ENCODE assay signal across 32 mouse cellular contexts in genomic region chr11:88939634-88940033, GRCm38 (mm10). TPM values are rescaled to one million over a fixed set of nuclear protein-coding genes. Genes with fewer than 3 reads are reported as not detected.
DNase-seq lines count a peak whose midpoint lies in the region; ATAC-seq and TF ChIP-seq lines count a peak whose summit lies in the region.
"Had no signal": no experiment of that assay in that cellular context is flagged by ENCODE, and none has a peak within 500 bp of the region (broad histone marks: within the 10 kb centered on the region; RNA-seq: fewer than 3 reads in every experiment).

No protein-coding gene starts in this region.

- no peaks in the 10 kb centered on the region for H3K9me3 ChIP-seq in intestine, embryonic 16.5 days (ENCODE audit: control insufficient read depth, low read length)
- H3K9me3 ChIP-seq: G1E; liver, embryonic 13.5 days had no signal

- peak; percentile 96 for ATAC-seq in frontal cortex, adult (ENCODE audit: low TSS enrichment)
- no peak for ATAC-seq in intestine, embryonic 16.5 days
- ATAC-seq: forebrain, embryonic 14.5 days; inflammation-experienced regulatory T-cells, adult 6 months had no signal

- intact Hi-C loops in left cerebral cortex, postnatal 4 days (cut with DNase I), result no loop called here

- TF ChIP-seq CTCF in embryonic fibroblast, embryonic 13.5 days (IDR thresholded peaks at IDR 0.05; ENCODE audit: borderline replicate concordance, insufficient read depth, low read length), result no peak

- no peak overlapping the region for H3K9ac ChIP-seq in intestine, embryonic 16.5 days (ENCODE audit: low read depth, low read length)
- H3K9ac ChIP-seq: hindbrain, embryonic 14.5 days; liver, embryonic 13.5 days had no signal

- H3K4me2 ChIP-seq in intestine, embryonic 16.5 days (ENCODE audit: low read depth, low read length), result no peak overlapping the region
- H3K4me2 ChIP-seq: hindbrain, embryonic 14.5 days; liver, embryonic 13.5 days; midbrain, embryonic 11.5 days had no signal

- H3K4me1 ChIP-seq in embryonic fibroblast, embryonic 13.5 days (ENCODE audit: control insufficient read depth, insufficient read depth, low read length), result no peaks in the 10 kb centered on the region
- H3K4me1 ChIP-seq in intestine, embryonic 16.5 days (ENCODE audit: control insufficient read depth, insufficient read depth, low read length), result no peaks in the 10 kb centered on the region
- H3K4me1 ChIP-seq: liver, embryonic 13.5 days had no signal

- peak overlapping the region; percentile 47; the same call in 1 of the 2 replicates for H3K27ac ChIP-seq in embryonic fibroblast, embryonic 13.5 days (ENCODE audit: insufficient read depth, low read length)
- no peak overlapping the region for H3K27ac ChIP-seq in intestine, embryonic 16.5 days (ENCODE audit: low read length)
- H3K27ac ChIP-seq: gastrocnemius, adult 2 months; hindbrain, embryonic 14.5 days; liver, embryonic 13.5 days had no signal

- no peak for TF ChIP-seq POLR2A in embryonic fibroblast, embryonic 13.5 days (IDR thresholded peaks at IDR 0.05; ENCODE audit: low read depth, low read length)

- no peaks in the 10 kb centered on the region for H3K27me3 ChIP-seq in intestine, embryonic 16.5 days (replicated peaks; ENCODE audit: control insufficient read depth, insufficient read depth, low read length)
- H3K27me3 ChIP-seq: liver, embryonic 13.5 days had no signal

- no peak for DNase-seq in frontal cortex, postnatal 14 days (ENCODE audit: low spot score in 2 of 2)
- DNase-seq in left cerebral cortex, adult 18-20 months (ENCODE audit: low spot score in 2 of 2), result peak; percentile 43 to 49
- DNase-seq in left cerebral cortex, postnatal 4 days, result no peak
- peak; percentile 40 for DNase-seq in 3T3-L1 (ENCODE audit: low read depth, low spot score)
- no peak for DNase-seq in heart, adult 9 months (ENCODE audit: low spot score in 2 of 2)
- DNase-seq: adrenal gland, postnatal 10 days; cerebellum, adult 2 months; gastrocnemius, adult 2 months; heart, postnatal 4 days; kidney, adult 8-10 months; kidney, postnatal 10 days; liver, embryonic 13.5 days; lung, adult 2 months; lung, postnatal 14 days had no signal

- peaks cover 17% of the 10 kb centered on the region for H3K36me3 ChIP-seq in intestine, embryonic 16.5 days (ENCODE audit: control insufficient read depth, insufficient read depth, low read length)
- H3K36me3 ChIP-seq: G1E had no signal

- WGBS in intestine, embryonic 16.5 days, result 90% methylated on average over 4 of the region's 4 CpGs

- H3K4me3 ChIP-seq in embryonic fibroblast, embryonic 13.5 days (ENCODE audit: insufficient read depth, low read length), result no peak overlapping the region
- H3K4me3 ChIP-seq in intestine, embryonic 16.5 days (ENCODE audit: low read length), result no peak overlapping the region
- H3K4me3 ChIP-seq: gastrocnemius, adult 2 months; liver, embryonic 13.5 days had no signal

RNA-seq across cellular contexts. Expression of gene Scpep1, which starts 15.6 kb away (rescaled TPM):
- 10 to 100 TPM; 19.2 to 20.4 TPM for total RNA-seq in left cerebral cortex, adult 18-20 months (2021)
- total RNA-seq in left cerebral cortex, postnatal 4 days (2021), result 10 to 100 TPM; 26.7 to 26.8 TPM
- polyA plus RNA-seq in embryonic fibroblast, embryonic 13.5 days (2011; ENCODE audit: insufficient read length, low read depth, missing spikeins), result 380 and 384 TPM in 2 replicates
- polyA plus RNA-seq in intestine, embryonic 16.5 days (2015; fragmentation: Nextera tagmentation; extraction: Ambion mirVana), result 168 and 189 TPM in 2 replicates

RNA-seq across cellular contexts. Expression of gene Elobl, which starts 27.1 kb away (rescaled TPM):
- total RNA-seq in left cerebral cortex, adult 18-20 months (2021), result not detected
- total RNA-seq in left cerebral cortex, postnatal 4 days (2021), result not detected
- polyA plus RNA-seq in embryonic fibroblast, embryonic 13.5 days (2011; ENCODE audit: insufficient read length, low read depth, missing spikeins), result 1.4 TPM in 1 of 2 replicates, not detected in the other
- polyA plus RNA-seq in intestine, embryonic 16.5 days (2015; fragmentation: Nextera tagmentation; extraction: Ambion mirVana), result not detected in 2 replicates
- total RNA-seq: adrenal gland, postnatal 10 days; G1E; gastrocnemius, adult 2 months; gastrocnemius, postnatal 4 days; heart, adult 8-10 months; heart, postnatal 4 days; layer of hippocampus, adult 18-20 months; left cerebral cortex, postnatal 14 days; megakaryocyte progenitor cell, adult 5-6 weeks; neutrophil, adult 5-6 weeks had no signal
- polyA plus RNA-seq: cerebellum, adult 2 months; embryonic facial prominence, embryonic 14.5 days; forebrain, embryonic 14.5 days; G1E; heart, embryonic 16.5 days; hindbrain, embryonic 14.5 days; limb, embryonic 14.5 days; liver, embryonic 13.5 days; midbrain, embryonic 11.5 days; stomach, embryonic 16.5 days had no signal

RNA-seq across cellular contexts. Expression of gene Coil, which starts 30.4 kb away (rescaled TPM):
- 10 to 100 TPM; 20.6 to 22.1 TPM for total RNA-seq in left cerebral cortex, adult 18-20 months (2021)
- total RNA-seq in left cerebral cortex, postnatal 4 days (2021), result 10 to 100 TPM; 27.8 to 28.3 TPM
- polyA plus RNA-seq in embryonic fibroblast, embryonic 13.5 days (2011; ENCODE audit: insufficient read length, low read depth, missing spikeins), result 8.5 and 8.9 TPM in 2 replicates
- 9.8 and 10.1 TPM in 2 replicates for polyA plus RNA-seq in intestine, embryonic 16.5 days (2015; fragmentation: Nextera tagmentation; extraction: Ambion mirVana)

RNA-seq across cellular contexts. Expression of gene Trim25, which starts 59.5 kb away (rescaled TPM):
- 1 to 10 TPM; 3.1 to 4.5 TPM for total RNA-seq in left cerebral cortex, adult 18-20 months (2021)
- 1 to 10 TPM; 5.6 to 5.8 TPM for total RNA-seq in left cerebral cortex, postnatal 4 days (2021)
- 33.7 and 34.2 TPM in 2 replicates for polyA plus RNA-seq in embryonic fibroblast, embryonic 13.5 days (2011; ENCODE audit: insufficient read length, low read depth, missing spikeins)
- 27.5 and 27.6 TPM in 2 replicates for polyA plus RNA-seq in intestine, embryonic 16.5 days (2015; fragmentation: Nextera tagmentation; extraction: Ambion mirVana)

Comparison
In these comparisons a context has a peak if more than half of its experiments do, and no peak if none do; other contexts are left out.
1. DNase-seq: peak in left cerebral cortex, adult 18-20 months (2 of 2) and 3T3-L1 (single experiment); none in frontal cortex, postnatal 14 days (0 of 2), left cerebral cortex, postnatal 4 days (single experiment) and heart, adult 9 months (0 of 2).